Mouse (Mus musculus): ENCODE measurements at regions not wholly inside any gene's neighbourhood (a gene's known extent, or its start where the extent isn't known, plus 50 kb on each side); places are given as distances from the start of the nearest gene placed in this dataset.

- Histone ChIP-seq H3K9me3 (replicated peaks; ENCODE audit: low read length) (no peaks in the 10 kb centered on the region), H3K9ac (ENCODE audit: insufficient read depth, low read depth) (no peak overlapping the region), H3K36me3 (replicated peaks in 1 of 2; ENCODE audit: control insufficient read depth in 1 of 2, insufficient read depth in 1 of 2, low read length in 1 of 2) (no peaks in the 10 kb centered on the region), H3K4me2 (ENCODE audit: insufficient read depth, low read depth, poor library complexity, severe bottlenecking) (no peak overlapping the region), H3K27me3 (replicated peaks) (no peaks in the 10 kb centered on the region), H3K4me1 (ENCODE audit: control insufficient read depth in 1 of 2, insufficient read depth in 2 of 2) (no peaks in the 10 kb centered on the region), H3K27ac (ENCODE audit: insufficient read depth, low read depth) (no peak overlapping the region), H3K4me3 (replicated peaks in 1 of 3; ENCODE audit: low read depth in 2 of 3, low read length in 2 of 3, poor library complexity in 1 of 3) (no peak overlapping the region), H3K79me2 (replicated peaks; ENCODE audit: control insufficient read depth, extremely low read depth, insufficient read depth, poor library complexity, severe bottlenecking) (no peaks in the 10 kb centered on the region)
- in situ Hi-C loops (cut with MboI; ENCODE audit: low pct_ligation_motif_present, low pct_unique_long_range_greater_than_20kb, low sequenced_read_pairs) (no loop called here), dilution Hi-C loops (cut with MboI; ENCODE audit: extremely low pct_ligation_motif_present, extremely low pct_unique_long_range_greater_than_20kb, low sequenced_read_pairs) (no loop called here)
- DNase-seq (ENCODE audit: extremely low read depth) = no peak
- TF ChIP-seq KAT2A (IDR thresholded peaks at IDR 0.05; ENCODE audit: insufficient replicate concordance, low read length) = no peak
- TF ChIP-seq CHD2 (IDR thresholded peaks at IDR 0.05; ENCODE audit: low read length) = no peak
- no peak for TF ChIP-seq MXI1 (IDR thresholded peaks at IDR 0.05; ENCODE audit: low read depth, low read length)
These were observed 1714.4 kb upstream of the 5930422O12Rik start for GRCm38 (mm10) chr8:31714077-31714458.

GRCm38 (mm10) chr8:31720021-31720420 lies 1708.5 kb upstream of the 5930422O12Rik start:
- TF ChIP-seq ZNF384 (IDR thresholded peaks at IDR 0.05; ENCODE audit: low read depth, low read length) (no peak), E2F4 (IDR thresholded peaks at IDR 0.05; ENCODE audit: insufficient replicate concordance, low read depth, low read length) (no peak), ELF1 (IDR thresholded peaks at IDR 0.05; ENCODE audit: low read depth, low read length) (no peak), USF1 (IDR thresholded peaks at IDR 0.05; ENCODE audit: low read depth, low read length) (no peak), IRF4 (IDR thresholded peaks at IDR 0.05; ENCODE audit: low read depth, low read length) (no peak), CHD2 (IDR thresholded peaks at IDR 0.05; ENCODE audit: low read length) (no peak), GABPA (IDR thresholded peaks at IDR 0.05; ENCODE audit: insufficient replicate concordance, low read depth, low read length) (no peak), NRF1 (IDR thresholded peaks at IDR 0.05; ENCODE audit: low read depth, low read length) (no peak), ZC3H11A (IDR thresholded peaks at IDR 0.05; ENCODE audit: low read depth, low read length) (no peak), ZMIZ1 (IDR thresholded peaks at IDR 0.05; ENCODE audit: low read depth, low read length) (no peak), HCFC1 (IDR thresholded peaks at IDR 0.05; ENCODE audit: low read depth, low read length) (no peak), EP300 (IDR thresholded peaks at IDR 0.05; ENCODE audit: low read length) (no peak)
- dilution Hi-C loops (cut with MboI; ENCODE audit: extremely low pct_ligation_motif_present, extremely low pct_unique_long_range_greater_than_20kb, low sequenced_read_pairs) (no loop called here), in situ Hi-C loops (cut with MboI; ENCODE audit: low pct_ligation_motif_present, low pct_unique_long_range_greater_than_20kb, low sequenced_read_pairs) (no loop called here)
- no peaks in the 10 kb centered on the region for H3K79me2 ChIP-seq (replicated peaks; ENCODE audit: control insufficient read depth, extremely low read depth, insufficient read depth, poor library complexity, severe bottlenecking)
- H3K9me3 ChIP-seq (replicated peaks; ENCODE audit: low read length) = no peaks in the 10 kb centered on the region
- no peaks in the 10 kb centered on the region for H3K36me3 ChIP-seq (replicated peaks in 1 of 2; ENCODE audit: control insufficient read depth in 1 of 2, insufficient read depth in 1 of 2, low read length in 1 of 2)
- DNase-seq (ENCODE audit: extremely low read depth) = no peak
- no peak overlapping the region for H3K4me2 ChIP-seq (ENCODE audit: insufficient read depth, low read depth, poor library complexity, severe bottlenecking)
- H3K9ac ChIP-seq (ENCODE audit: insufficient read depth, low read depth) = no peak overlapping the region
- no peaks in the 10 kb centered on the region for H3K27me3 ChIP-seq (replicated peaks)
- no peak overlapping the region for H3K4me3 ChIP-seq (replicated peaks in 1 of 3; ENCODE audit: low read depth in 2 of 3, low read length in 2 of 3, poor library complexity in 1 of 3)
- no peak overlapping the region for H3K27ac ChIP-seq (ENCODE audit: insufficient read depth, low read depth)
- H3K4me1 ChIP-seq (ENCODE audit: control insufficient read depth in 1 of 2, insufficient read depth in 2 of 2) = no peaks in the 10 kb centered on the region

- no peaks in the 10 kb centered on the region for H3K4me1 ChIP-seq (ENCODE audit: control insufficient read depth in 1 of 2, insufficient read depth in 2 of 2)
- H3K79me2 ChIP-seq (replicated peaks; ENCODE audit: control insufficient read depth, extremely low read depth, insufficient read depth, poor library complexity, severe bottlenecking) = no peaks in the 10 kb centered on the region
- no peak overlapping the region for H3K4me2 ChIP-seq (ENCODE audit: insufficient read depth, low read depth, poor library complexity, severe bottlenecking)
- in situ Hi-C loops (cut with MboI; ENCODE audit: low pct_ligation_motif_present, low pct_unique_long_range_greater_than_20kb, low sequenced_read_pairs) = no loop called here
- no peaks in the 10 kb centered on the region for H3K36me3 ChIP-seq (replicated peaks in 1 of 2; ENCODE audit: control insufficient read depth in 1 of 2, insufficient read depth in 1 of 2, low read length in 1 of 2)
- no peak overlapping the region for H3K9ac ChIP-seq (ENCODE audit: insufficient read depth, low read depth)
- no peaks in the 10 kb centered on the region for H3K27me3 ChIP-seq (replicated peaks)
- dilution Hi-C loops (cut with MboI; ENCODE audit: extremely low pct_ligation_motif_present, extremely low pct_unique_long_range_greater_than_20kb, low sequenced_read_pairs) = no loop called here
- TF ChIP-seq ZNF384 (IDR thresholded peaks at IDR 0.05; ENCODE audit: low read depth, low read length) (no peak), TCF12 (IDR thresholded peaks at IDR 0.05; ENCODE audit: low read depth, low read length) (no peak)
- no peak for DNase-seq (ENCODE audit: extremely low read depth)
- H3K4me3 ChIP-seq (replicated peaks in 1 of 3; ENCODE audit: low read depth in 2 of 3, low read length in 2 of 3, poor library complexity in 1 of 3) = no peak overlapping the region
- H3K27ac ChIP-seq (ENCODE audit: insufficient read depth, low read depth) = no peak overlapping the region
- H3K9me3 ChIP-seq (replicated peaks; ENCODE audit: low read length) = no peaks in the 10 kb centered on the region
These were observed 1707.9 kb upstream of the 5930422O12Rik start for GRCm38 (mm10) chr8:31720585-31720984.
